Mouse (Mus musculus) erythroblast, embryonic 14.5 days (primary cell): Measurements from ENCODE around the gene Ldlrad1.

Source experiments
- GATA1 ChIP-seq: IDR thresholded peaks from 2 replicates; pipeline ENCODE4 v1.6.1; 2012; ENCODE audit warnings: low read length, inconsistent platforms, mixed read lengths
- TAL1 ChIP-seq: IDR thresholded peaks from 3 replicates; pipeline ENCODE4 v1.6.1; 2012; ENCODE audit warnings: low read length, inconsistent platforms, mixed read lengths

GRCm38 (mm10) chr4:107210483-107211097 is 1.6 kb downstream of the Ldlrad1 start:
- TF ChIP-seq GATA1 (no peak), TAL1 (no peak)
